Mouse (Mus musculus): ENCODE results near the gene Nlrp9b. TPM values are rescaled to one million over a fixed set of nuclear protein-coding genes. Genes with fewer than 3 reads are reported as not detected.
"Not testable (repeated sequence)": the region's sequence is repeated elsewhere in the genome, so short reads cannot be mapped to it uniquely, and the experiment has no call there.

The Nlrp9b gene
- polyA plus RNA-seq (2015; fragmentation: Nextera tagmentation; extraction: Ambion mirVana) = not detected in 2 replicates

DNA sequence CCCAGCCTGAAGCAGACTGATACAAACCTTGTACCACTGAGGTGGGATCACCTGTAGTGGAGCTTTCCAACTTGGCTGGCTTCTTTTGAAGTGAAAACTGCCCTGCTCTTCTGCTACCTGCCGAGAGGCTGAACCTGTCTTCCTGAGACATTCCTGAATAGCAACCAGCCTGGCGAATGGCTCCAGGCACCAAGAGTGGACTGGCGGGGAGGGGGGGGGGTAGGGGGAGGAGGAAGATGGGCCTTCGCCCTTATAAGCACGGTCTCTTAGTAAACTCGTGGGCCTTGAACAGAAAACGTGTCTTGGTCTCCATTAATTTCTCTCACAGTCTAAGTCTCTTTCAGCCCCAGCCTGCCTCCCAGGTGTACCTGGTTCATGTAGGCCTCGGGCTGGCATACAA, at the start of gene Nlrp9b:
Gene Nlrp9b (plus strand): TSS at position 301 of the 400 bp plus-strand sequence.
- H3K4me3 ChIP-seq (ENCODE audit: low read length); H3K4me2 ChIP-seq (ENCODE audit: low read depth, low read length); H3K36me3 ChIP-seq (ENCODE audit: control insufficient read depth, insufficient read depth, low read length); H3K9me3 ChIP-seq (ENCODE audit: control insufficient read depth, low read length); H3K9ac ChIP-seq (ENCODE audit: low read length); H3K27ac ChIP-seq (ENCODE audit: low read length); H3K4me1 ChIP-seq (replicated peaks; ENCODE audit: control insufficient read depth, insufficient read depth, low read length); ATAC-seq (ENCODE audit: low read depth); H3K27me3 ChIP-seq (ENCODE audit: control insufficient read depth, insufficient read depth, low read depth, low read length): not testable (repeated sequence)
- 64% methylated on average over 7 of the region's 8 CpGs for WGBS

DNA sequence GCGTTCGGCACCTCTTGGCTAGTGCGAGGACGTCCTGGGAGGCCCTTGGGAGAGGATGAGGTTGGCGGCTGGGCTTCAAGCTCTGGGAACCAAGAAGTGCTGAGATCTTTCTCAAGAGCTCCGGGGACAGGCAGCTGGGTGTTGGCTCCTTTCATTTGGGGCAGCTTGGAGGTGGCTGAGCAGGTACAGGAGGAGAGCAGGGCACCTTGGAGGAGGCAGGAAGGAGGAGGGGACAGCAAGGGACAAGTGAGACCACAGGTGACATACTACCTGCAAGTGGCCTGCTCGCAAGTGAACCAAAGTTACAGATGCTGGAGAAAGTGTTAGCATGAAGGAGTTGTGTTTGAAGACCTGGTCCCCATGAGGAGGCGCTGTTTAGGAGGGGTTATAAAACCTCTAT, 46.6 kb upstream of the Nlrp9b start:
- no peak overlapping the region for H3K4me2 ChIP-seq (ENCODE audit: low read depth, low read length)
- H3K4me1 ChIP-seq (replicated peaks; ENCODE audit: control insufficient read depth, insufficient read depth, low read length) = peaks cover 5% of the 10 kb centered on the region
- WGBS = 85% methylated on average over 8 of the region's 8 CpGs

GRCm38 (mm10) chr7:19945201-19945600, 46.1 kb upstream of the Nlrp9b start:
- no peak for ATAC-seq (ENCODE audit: low read depth)
- peaks cover 3% of the 10 kb centered on the region for H3K4me1 ChIP-seq (replicated peaks; ENCODE audit: control insufficient read depth, insufficient read depth, low read length)

More for the DNA sequence above, 46.6 kb upstream of the Nlrp9b start:
- no peaks in the 10 kb centered on the region for H3K27me3 ChIP-seq (ENCODE audit: control insufficient read depth, insufficient read depth, low read depth, low read length)
- no peak overlapping the region for H3K4me3 ChIP-seq (ENCODE audit: low read length)
- no peaks in the 10 kb centered on the region for H3K9me3 ChIP-seq (ENCODE audit: control insufficient read depth, low read length)
- no peak overlapping the region for H3K27ac ChIP-seq (ENCODE audit: low read length)
- no peak for ATAC-seq (ENCODE audit: low read depth)
- H3K36me3 ChIP-seq (ENCODE audit: control insufficient read depth, insufficient read depth, low read length) = no peaks in the 10 kb centered on the region
- no peak overlapping the region for H3K9ac ChIP-seq (ENCODE audit: low read length)

DNA sequence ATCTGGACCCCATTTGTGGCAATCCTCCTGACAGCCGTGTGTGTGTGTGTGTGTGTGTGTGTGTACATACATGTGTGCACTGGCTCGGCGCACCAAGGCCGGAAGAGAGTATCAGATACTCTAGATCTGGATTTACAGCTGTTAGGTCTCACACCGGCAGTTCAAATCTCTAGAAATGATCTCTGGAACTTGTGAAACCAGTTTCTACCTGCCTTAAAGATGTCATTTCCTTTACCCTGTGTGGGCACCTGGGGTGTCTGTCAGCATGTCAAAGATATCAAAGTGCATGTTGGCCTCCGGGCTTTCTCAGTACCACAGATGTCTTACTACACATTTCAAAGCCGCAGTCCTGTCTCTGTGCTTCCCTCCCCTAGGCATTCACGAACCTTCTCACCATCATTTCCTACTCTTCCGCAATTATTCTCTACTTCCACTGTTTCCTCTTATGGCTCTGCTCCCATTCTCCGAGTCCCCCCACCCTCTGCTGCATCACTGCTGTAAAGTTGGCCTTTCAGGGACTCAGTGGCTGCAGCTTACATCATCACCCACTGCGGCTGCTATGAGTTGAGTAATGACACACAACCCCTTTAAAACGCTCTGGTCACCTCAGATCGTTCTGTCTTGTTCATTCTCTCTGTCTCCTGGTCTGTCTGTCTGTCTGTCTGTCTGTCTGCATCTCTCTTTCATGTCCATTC, 45.3 kb upstream of the Nlrp9b start:
- ATAC-seq (ENCODE audit: low read depth) = no peak
- WGBS = 70% methylated on average over 13 of the region's 13 CpGs
- no peak overlapping the region for H3K9ac ChIP-seq (ENCODE audit: low read length)
- H3K9me3 ChIP-seq (ENCODE audit: control insufficient read depth, low read length) = no peaks in the 10 kb centered on the region
- H3K27me3 ChIP-seq (ENCODE audit: control insufficient read depth, insufficient read depth, low read depth, low read length) = no peaks in the 10 kb centered on the region
- no peak overlapping the region for H3K4me2 ChIP-seq (ENCODE audit: low read depth, low read length)
- no peak overlapping the region for H3K27ac ChIP-seq (ENCODE audit: low read length)
- H3K4me1 ChIP-seq (replicated peaks; ENCODE audit: control insufficient read depth, insufficient read depth, low read length) = no peaks in the 10 kb centered on the region
- H3K4me3 ChIP-seq (ENCODE audit: low read length) = no peak overlapping the region
- no peaks in the 10 kb centered on the region for H3K36me3 ChIP-seq (ENCODE audit: control insufficient read depth, insufficient read depth, low read length)

More at GRCm38 (mm10) chr7:19945201-19945600, 46.1 kb upstream of the Nlrp9b start:
- Histone ChIP-seq H3K4me3 (ENCODE audit: low read length) (no peak overlapping the region), H3K27me3 (ENCODE audit: control insufficient read depth, insufficient read depth, low read depth, low read length) (no peaks in the 10 kb centered on the region), H3K4me2 (ENCODE audit: low read depth, low read length) (no peak overlapping the region), H3K27ac (ENCODE audit: low read length) (no peak overlapping the region), H3K36me3 (ENCODE audit: control insufficient read depth, insufficient read depth, low read length) (no peaks in the 10 kb centered on the region), H3K9ac (ENCODE audit: low read length) (no peak overlapping the region), H3K9me3 (ENCODE audit: control insufficient read depth, low read length) (no peaks in the 10 kb centered on the region)
- WGBS = 81% methylated on average over 5 of the region's 5 CpGs

GRCm38 (mm10) chr7:19948956-19949355, 42.3 kb upstream of the Nlrp9b start:
- H3K27me3 ChIP-seq (ENCODE audit: control insufficient read depth, insufficient read depth, low read depth, low read length) = no peaks in the 10 kb centered on the region

DNA sequence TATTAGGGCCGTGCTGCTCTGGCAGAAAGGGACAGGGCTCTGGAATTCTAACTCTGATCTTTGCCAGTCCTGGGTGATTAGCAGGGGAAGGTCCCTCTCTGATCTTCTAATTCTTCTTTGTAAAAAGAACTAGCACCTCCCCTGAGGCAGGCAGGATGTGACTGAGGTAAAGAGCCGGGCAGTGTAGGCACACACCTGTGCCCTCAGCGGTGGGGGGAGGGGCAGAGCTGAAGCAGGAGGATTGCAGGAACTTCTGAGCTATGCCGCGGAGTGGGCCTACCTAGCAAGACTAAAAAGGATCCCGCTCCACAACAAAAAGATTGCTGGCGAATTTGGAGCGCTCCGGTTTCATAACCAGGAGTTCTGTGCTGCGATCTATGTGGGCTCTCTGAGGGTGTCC, 41.3 kb upstream of the Nlrp9b start:
- H3K27me3 ChIP-seq (ENCODE audit: control insufficient read depth, insufficient read depth, low read depth, low read length) = no peaks in the 10 kb centered on the region
- 47% methylated on average over 10 of the region's 10 CpGs for WGBS
- H3K4me1 ChIP-seq (replicated peaks; ENCODE audit: control insufficient read depth, insufficient read depth, low read length) = peaks cover 9% of the 10 kb centered on the region
- no peaks in the 10 kb centered on the region for H3K9me3 ChIP-seq (ENCODE audit: control insufficient read depth, low read length)
- no peaks in the 10 kb centered on the region for H3K36me3 ChIP-seq (ENCODE audit: control insufficient read depth, insufficient read depth, low read length)
- ATAC-seq (ENCODE audit: low read depth) = no peak
- H3K4me2 ChIP-seq (ENCODE audit: low read depth, low read length) = no peak overlapping the region
- H3K27ac ChIP-seq (ENCODE audit: low read length) = no peak overlapping the region
- H3K9ac ChIP-seq (ENCODE audit: low read length) = no peak overlapping the region
- no peak overlapping the region for H3K4me3 ChIP-seq (ENCODE audit: low read length)

More at GRCm38 (mm10) chr7:19948956-19949355, 42.3 kb upstream of the Nlrp9b start:
- 58% methylated on average over 12 of the region's 12 CpGs for WGBS
- Histone ChIP-seq H3K4me2 (ENCODE audit: low read depth, low read length) (no peak overlapping the region), H3K36me3 (ENCODE audit: control insufficient read depth, insufficient read depth, low read length) (no peaks in the 10 kb centered on the region), H3K9ac (ENCODE audit: low read length) (no peak overlapping the region), H3K4me1 (replicated peaks; ENCODE audit: control insufficient read depth, insufficient read depth, low read length) (peaks cover 9% of the 10 kb centered on the region), H3K4me3 (ENCODE audit: low read length) (no peak overlapping the region), H3K27ac (ENCODE audit: low read length) (no peak overlapping the region), H3K9me3 (ENCODE audit: control insufficient read depth, low read length) (no peaks in the 10 kb centered on the region)
- ATAC-seq (ENCODE audit: low read depth) = no peak

DNA sequence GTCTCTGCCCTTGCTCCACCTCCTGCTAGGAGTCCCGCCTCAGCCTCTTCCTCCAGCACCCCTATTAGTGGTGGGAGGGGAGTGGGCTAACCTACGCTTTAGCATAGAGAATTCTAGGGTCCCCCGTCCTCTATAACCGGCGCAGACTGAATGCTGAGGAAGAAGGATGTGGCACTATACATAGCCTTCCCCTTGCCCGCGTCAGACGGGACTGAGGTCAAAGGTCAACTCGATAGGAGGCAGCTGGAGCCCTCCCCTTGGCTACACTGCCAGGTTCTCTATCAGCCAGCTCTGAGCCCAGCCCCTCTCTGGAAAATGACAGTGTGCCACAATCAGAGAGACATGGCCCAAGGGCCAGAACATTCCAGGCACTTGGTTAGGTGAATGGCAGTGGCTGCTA, 40.7 kb upstream of the Nlrp9b start, which contains the start of gene Igsf23:
Gene Igsf23 (minus strand): TSS at position 168 of the 400 bp plus-strand sequence.
- ATAC-seq (ENCODE audit: low read depth) = no peak
- no peaks in the 10 kb centered on the region for H3K27me3 ChIP-seq (ENCODE audit: control insufficient read depth, insufficient read depth, low read depth, low read length)
- H3K9me3 ChIP-seq (ENCODE audit: control insufficient read depth, low read length) = no peaks in the 10 kb centered on the region
- no peak within 1 kb of the TSS for H3K4me2 ChIP-seq (ENCODE audit: low read depth, low read length)
- no peaks in the 10 kb centered on the region for H3K36me3 ChIP-seq (ENCODE audit: control insufficient read depth, insufficient read depth, low read length)
- H3K9ac ChIP-seq (ENCODE audit: low read length) = no peak within 1 kb of the TSS
- WGBS = 42% methylated on average over 9 of the region's 9 CpGs
- no peak within 1 kb of the TSS for H3K4me3 ChIP-seq (ENCODE audit: low read length)
- no peak within 1 kb of the TSS for H3K27ac ChIP-seq (ENCODE audit: low read length)
- peaks cover 9% of the 10 kb centered on the region for H3K4me1 ChIP-seq (replicated peaks; ENCODE audit: control insufficient read depth, insufficient read depth, low read length)

GRCm38 (mm10) chr7:19952320-19952986, 38.8 kb upstream of the Nlrp9b start:
- no peak overlapping the region for H3K4me3 ChIP-seq (ENCODE audit: low read length)
- ATAC-seq (ENCODE audit: low read depth) = no peak
- peaks cover 12% of the 10 kb centered on the region for H3K4me1 ChIP-seq (replicated peaks; ENCODE audit: control insufficient read depth, insufficient read depth, low read length)
- no peak overlapping the region for H3K9ac ChIP-seq (ENCODE audit: low read length)
- H3K27me3 ChIP-seq (ENCODE audit: control insufficient read depth, insufficient read depth, low read depth, low read length) = no peaks in the 10 kb centered on the region
- H3K4me2 ChIP-seq (ENCODE audit: low read depth, low read length) = no peak overlapping the region
- no peaks in the 10 kb centered on the region for H3K36me3 ChIP-seq (ENCODE audit: control insufficient read depth, insufficient read depth, low read length)
- WGBS = 73% methylated on average over 10 of the region's 10 CpGs
- no peak overlapping the region for H3K27ac ChIP-seq (ENCODE audit: low read length)
- no peaks in the 10 kb centered on the region for H3K9me3 ChIP-seq (ENCODE audit: control insufficient read depth, low read length)

- Histone ChIP-seq H3K4me3 (ENCODE audit: low read length) (no peak overlapping the region), H3K27me3 (ENCODE audit: control insufficient read depth, insufficient read depth, low read depth, low read length) (no peaks in the 10 kb centered on the region), H3K4me2 (ENCODE audit: low read depth, low read length) (no peak overlapping the region), H3K9ac (ENCODE audit: low read length) (no peak overlapping the region), H3K9me3 (ENCODE audit: control insufficient read depth, low read length) (no peaks in the 10 kb centered on the region), H3K4me1 (replicated peaks; ENCODE audit: control insufficient read depth, insufficient read depth, low read length) (peaks cover 12% of the 10 kb centered on the region), H3K27ac (ENCODE audit: low read length) (no peak overlapping the region), H3K36me3 (ENCODE audit: control insufficient read depth, insufficient read depth, low read length) (no peaks in the 10 kb centered on the region)
- 28% methylated on average over 9 of the region's 9 CpGs for WGBS
- no peak; the same call in 1 of the 2 replicates for ATAC-seq (ENCODE audit: low read depth)
Measured at GRCm38 (mm10) chr7:19953054-19953453, 38.2 kb upstream of the Nlrp9b start.

Measured in lung, embryonic 16.5 days (tissue).